Mouse (Mus musculus) CH12.LX (cell line): ENCODE measurements around the gene Dgkq. TPM values are rescaled to one million over a fixed set of nuclear protein-coding genes. Genes with fewer than 3 reads are reported as not detected.
A peak's percentile ranks its signal among the peaks of the same experiment; 100 is the strongest.

Experiments used
- DNase-seq: peaks from one replicate; pipeline ENCODE4 v3.0.0-alpha.2; 2013; ENCODE audit errors: extremely low read depth
- H3K27ac ChIP-seq: 2 replicates; pipeline ENCODE4 v1.5.1; 2012; ENCODE audit warnings: low read depth, mild to moderate bottlenecking, control low read depth, moderate library complexity; ENCODE audit not compliant: insufficient read depth
- H3K27me3 ChIP-seq: replicated peaks from 2 replicates; pipeline ENCODE3; 2012; ENCODE audit warnings: inconsistent platforms
- H3K36me3 ChIP-seq, 2 experiments: replicated peaks in 1 of 2; 2 replicates each; pipeline versions ENCODE3 to v1.6.1; 2012; ENCODE audit warnings: inconsistent platforms in 1 of 2, low read length in 1 of 2, mild to moderate bottlenecking in 1 of 2, mixed read lengths in 1 of 2, moderate library complexity in 1 of 2; ENCODE audit not compliant: control insufficient read depth in 1 of 2, insufficient read depth in 1 of 2
- H3K4me1 ChIP-seq, 2 experiments: 2 replicates each; pipeline ENCODE4 v1.6.1; 2012; ENCODE audit warnings: inconsistent platforms in 1 of 2, moderate library complexity in 1 of 2; ENCODE audit not compliant: insufficient read depth in 2 of 2, control insufficient read depth in 1 of 2
- H3K4me2 ChIP-seq: 2 replicates; pipeline ENCODE4 v1.6.1; 2012; ENCODE audit warnings: low read depth, mild to moderate bottlenecking, control low read depth; ENCODE audit not compliant: poor library complexity, insufficient read depth, severe bottlenecking
- H3K4me3 ChIP-seq, 3 experiments: fragments of 150-350 bp in 1 of 3; sonication (generic) in 1 of 3; replicated peaks in 1 of 3; 2 replicates each; pipeline versions ENCODE3 to v1.5.1; 2011 to 2012; ENCODE audit warnings: low read depth in 2 of 3, low read length in 2 of 3, mild to moderate bottlenecking in 2 of 3, moderate library complexity in 2 of 3, control low read depth in 1 of 3, improper control_type of control experiment in 1 of 3, inconsistent platforms in 1 of 3, mixed read lengths in 1 of 3; ENCODE audit not compliant: poor library complexity in 1 of 3
- H3K79me2 ChIP-seq: replicated peaks from 2 replicates; pipeline ENCODE4 v1.6.1; 2012; ENCODE audit warnings: mild to moderate bottlenecking, moderate library complexity; ENCODE audit not compliant: control insufficient read depth, poor library complexity, insufficient read depth, severe bottlenecking; ENCODE audit errors: extremely low read depth
- H3K9ac ChIP-seq: 2 replicates; pipeline ENCODE4 v1.6.1; 2012; ENCODE audit warnings: low read depth, mild to moderate bottlenecking, control low read depth, moderate library complexity; ENCODE audit not compliant: insufficient read depth
- H3K9me3 ChIP-seq: replicated peaks from 2 replicates; pipeline ENCODE3; 2012; ENCODE audit warnings: low read length, inconsistent platforms, mixed read lengths
- CHD2 ChIP-seq: IDR thresholded peaks from 2 replicates; pipeline ENCODE4 v1.6.1; 2011; ENCODE audit warnings: low read length, improper control_type of control experiment
- ELF1 ChIP-seq: IDR thresholded peaks from 2 replicates; pipeline ENCODE4 v1.6.1; 2014; ENCODE audit warnings: low read depth, mild to moderate bottlenecking, inconsistent platforms, low read length, improper control_type of control experiment
- HCFC1 ChIP-seq: IDR thresholded peaks from 2 replicates; pipeline ENCODE4 v1.6.1; 2012; ENCODE audit warnings: low read depth, mild to moderate bottlenecking, inconsistent platforms, low read length, improper control_type of control experiment
- MAFK ChIP-seq: IDR thresholded peaks from 2 replicates; pipeline ENCODE4 v1.6.1; 2011; ENCODE audit warnings: low read length, improper control_type of control experiment; ENCODE audit not compliant: insufficient replicate concordance
- MAZ ChIP-seq: IDR thresholded peaks from 2 replicates; pipeline ENCODE4 v1.6.1; 2012; ENCODE audit warnings: low read depth, mild to moderate bottlenecking, inconsistent platforms, low read length, improper control_type of control experiment, moderate library complexity
- MXI1 ChIP-seq: IDR thresholded peaks from 2 replicates; pipeline ENCODE4 v1.6.1; 2011; ENCODE audit warnings: mild to moderate bottlenecking, low read depth, low read length, improper control_type of control experiment
- NELFE ChIP-seq: IDR thresholded peaks from 2 replicates; pipeline ENCODE4 v1.6.1; 2011; ENCODE audit warnings: low read depth, low read length, improper control_type of control experiment
- NRF1 ChIP-seq: IDR thresholded peaks from 2 replicates; pipeline ENCODE4 v1.6.1; 2014; ENCODE audit warnings: low read depth, mild to moderate bottlenecking, inconsistent platforms, low read length, improper control_type of control experiment, moderate library complexity
- TBP ChIP-seq: conservative IDR thresholded peaks from 2 replicates; pipeline ENCODE4 v1.6.1; 2011; ENCODE audit warnings: low read depth, low read length, improper control_type of control experiment
- UBTF ChIP-seq: IDR thresholded peaks from 2 replicates; pipeline ENCODE4 v1.6.1; 2012; ENCODE audit warnings: low read depth, mild to moderate bottlenecking, inconsistent platforms, low read length, improper control_type of control experiment, moderate library complexity
- USF1 ChIP-seq: IDR thresholded peaks from 2 replicates; pipeline ENCODE4 v1.6.1; 2014; ENCODE audit warnings: low read depth, mild to moderate bottlenecking, inconsistent platforms, low read length, improper control_type of control experiment
- USF2 ChIP-seq: conservative IDR thresholded peaks from 2 replicates; pipeline ENCODE4 v1.6.1; 2011; ENCODE audit warnings: low read depth, low read length, improper control_type of control experiment
- ZKSCAN1 ChIP-seq: IDR thresholded peaks from 2 replicates; pipeline ENCODE4 v1.6.1; 2012; ENCODE audit warnings: low read depth, inconsistent platforms, low read length, improper control_type of control experiment, borderline replicate concordance
- dilution Hi-C: fragments of 300-500 bp; cut with MboI; formaldehyde crosslinking; loops from 2 replicates; pipeline ENCODE4 v1.14.3; 2020; ENCODE audit warnings: low sequenced_read_pairs; ENCODE audit not compliant: extremely low pct_unique_long_range_greater_than_20kb, extremely low pct_ligation_motif_present
- in situ Hi-C: fragments of 300-500 bp; cut with MboI; formaldehyde crosslinking; loops from 3 replicates; pipeline ENCODE4 v1.14.3; 2019; ENCODE audit warnings: low sequenced_read_pairs, low pct_ligation_motif_present, low pct_unique_long_range_greater_than_20kb, mixed read lengths
- polyA plus RNA-seq: library from polyadenylated mRNA; unstranded; fragments of >175 nt; gene quantifications from 2 replicates; pipeline ENCODE4 v1.2.1, GENCODE M21; 2012; ENCODE audit warnings: low read depth; ENCODE audit not compliant: insufficient read length
- total RNA-seq, 2 experiments: library from RNA; depleted of rRNA; stranded (reverse); fragments of 300-350 nt in 1 of 2; fragments of >200 nt in 1 of 2; gene quantifications; 2 replicates each; pipeline ENCODE4 v1.2.3; 2012 to 2014

The Dgkq gene
- total and polyA plus RNA-seq, 3 experiments, result 3.7 to 8.5 (median 4.4) TPM

DNA sequence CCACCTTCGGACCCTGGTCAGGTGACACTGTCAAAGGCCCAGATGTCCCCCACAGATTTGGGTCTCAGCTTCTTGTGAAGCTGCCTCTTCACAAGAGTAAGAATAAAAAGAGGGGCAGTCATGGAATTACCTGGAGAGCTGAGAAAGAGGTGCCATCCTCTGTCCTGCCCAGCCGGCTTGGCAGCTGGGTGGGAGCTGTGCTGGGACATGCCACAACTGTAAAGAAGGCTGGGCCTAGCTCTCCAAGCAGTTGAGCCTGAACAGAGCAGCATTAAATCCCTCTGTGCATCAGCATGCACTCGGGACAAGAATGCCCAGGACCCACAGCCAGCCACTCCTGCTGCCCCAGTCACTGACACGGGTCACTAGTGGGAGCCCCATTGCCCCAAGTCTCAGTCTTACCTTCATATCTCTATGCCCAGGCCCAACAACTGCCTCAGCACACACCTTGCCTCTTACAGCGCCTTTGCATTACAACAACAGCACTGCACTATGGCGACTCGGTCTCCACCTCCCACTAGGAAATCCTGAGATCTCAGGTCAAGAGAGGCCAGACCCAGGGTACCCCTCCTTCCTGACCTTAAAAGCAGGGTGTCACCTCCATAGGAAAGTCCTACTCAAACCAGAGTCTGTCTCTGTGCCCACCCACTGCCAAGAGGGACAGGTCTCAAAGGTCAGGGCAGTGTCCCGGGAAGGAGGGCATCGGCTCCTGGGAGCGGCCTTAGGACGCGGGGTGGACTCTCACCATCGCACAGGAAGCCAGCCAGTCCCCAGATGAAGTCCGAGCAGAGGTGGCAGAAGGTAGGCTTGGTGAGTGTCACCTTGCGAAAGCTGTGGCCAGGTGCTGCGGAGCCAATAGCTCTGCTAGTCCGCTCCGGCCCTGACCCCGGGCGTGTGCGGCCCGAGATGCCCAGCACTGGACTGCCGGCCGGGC lies 9.5 kb downstream of the Dgkq start, which contains the start of gene Idua:
Idua (plus strand) TSS at position 634 of the 934 bp plus-strand sequence.
- no peak for TF ChIP-seq TBP
- peak within 1 kb of the TSS; percentile 58 to 90 (median 72) for H3K4me3 ChIP-seq
- peak within 1 kb of the TSS; percentile 79 for H3K9ac ChIP-seq
- peaks cover 6% of the 10 kb centered on the region for H3K27me3 ChIP-seq
- in situ Hi-C loops (loop anchor here (25.0 kb wide), 1 partner anchor 223 kb away; the partner anchor contains the start of genes Atp5k and Mfsd7a), dilution Hi-C loops (no loop called here)
- peak within 1 kb of the TSS; percentile 30 for H3K4me2 ChIP-seq
- peaks cover 25 to 35% of the 10 kb centered on the region in 2 experiments for H3K36me3 ChIP-seq
- no peaks in the 10 kb centered on the region for H3K79me2 ChIP-seq
- no peaks in the 10 kb centered on the region for H3K9me3 ChIP-seq
- no peak within 1 kb of the TSS for H3K27ac ChIP-seq
- H3K4me1 ChIP-seq, result peaks cover 6 to 23% of the 10 kb centered on the region in 2 experiments
- no peak for DNase-seq

- Histone ChIP-seq H3K4me1 (peaks cover 6 to 23% of the 10 kb centered on the region in 2 experiments), H3K9ac (no peak overlapping the region), H3K27ac (no peak overlapping the region), H3K36me3 (peaks cover 39 to 49% of the 10 kb centered on the region in 2 experiments), H3K4me3 (no peak overlapping the region), H3K79me2 (no peaks in the 10 kb centered on the region), H3K4me2 (no peak overlapping the region), H3K9me3 (no peaks in the 10 kb centered on the region), H3K27me3 (peaks cover 3% of the 10 kb centered on the region)
- dilution Hi-C loops, result no loop called here
- DNase-seq, result no peak
- in situ Hi-C loops, result loop anchor here (25.0 kb wide), 1 partner anchor 221 kb away; the partner anchor contains the start of genes Atp5k and Mfsd7a
- TF ChIP-seq MAFK, result no peak
- no peak for TF ChIP-seq NELFE
- no peak for TF ChIP-seq NRF1
- no peak for TF ChIP-seq MAZ
- TF ChIP-seq MXI1, result no peak
- no peak for TF ChIP-seq CHD2
- TF ChIP-seq ELF1, result no peak
Measured at GRCm38 (mm10) chr5:108658611-108659010, 10.9 kb downstream of the Dgkq start.

DNA sequence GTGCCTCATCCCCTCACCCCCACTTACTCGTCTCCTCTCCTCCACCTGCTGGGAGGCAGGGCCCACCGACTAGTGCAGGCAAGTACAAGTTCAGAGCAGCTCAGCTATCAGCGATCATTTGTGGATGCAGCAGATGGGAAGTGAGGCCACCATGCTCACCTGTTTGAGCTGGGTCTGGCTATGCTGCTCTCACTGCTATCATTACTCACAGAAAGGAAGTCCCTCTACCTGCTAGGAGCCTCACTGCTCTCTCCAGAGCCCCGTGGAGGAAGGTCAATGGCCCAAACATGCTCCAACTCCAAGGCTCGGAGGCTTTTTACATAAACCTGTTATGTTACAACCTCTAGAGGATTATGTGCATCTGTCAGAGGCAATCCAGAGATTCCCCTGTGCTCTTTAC lies 12.1 kb downstream of the Dgkq start:
- Histone ChIP-seq H3K9ac (no peak overlapping the region), H3K4me2 (no peak overlapping the region), H3K4me3 (no peak overlapping the region), H3K27me3 (no peaks in the 10 kb centered on the region), H3K36me3 (peaks cover 50 to 61% of the 10 kb centered on the region in 2 experiments), H3K9me3 (no peaks in the 10 kb centered on the region), H3K27ac (no peak overlapping the region), H3K79me2 (no peaks in the 10 kb centered on the region), H3K4me1 (peaks cover 6 to 23% of the 10 kb centered on the region in 2 experiments)
- DNase-seq, result no peak
- in situ Hi-C loops, result loop anchor here (25.0 kb wide), 1 partner anchor 220 kb away; the partner anchor contains the start of genes Atp5k and Mfsd7a
- no peak for TF ChIP-seq MXI1
- TF ChIP-seq ZKSCAN1, result no peak
- TF ChIP-seq UBTF, result no peak
- no peak for TF ChIP-seq USF1
- TF ChIP-seq HCFC1, result no peak
- no peak for TF ChIP-seq USF2
- dilution Hi-C loops, result no loop called here
